Mouse (Mus musculus) gastrocnemius, postnatal 25 days (tissue): ENCODE data around the gene Gfra1. TPM values are rescaled to one million over a fixed set of nuclear protein-coding genes. Genes with fewer than 3 reads are reported as not detected.

Source experiments
- DNase-seq: peaks from one replicate; pipeline ENCODE4 v3.0.0; 2022
- total RNA-seq, 2 experiments: library from RNA; stranded (reverse); gene quantifications; 1 replicate in 1 of 2; 2 replicates in 1 of 2; pipeline ENCODE4 v1.2.3; 2021

The Gfra1 gene
- total RNA-seq, 2 experiments from 2014 or later: 2.1 to 3.2 TPM

DNA sequence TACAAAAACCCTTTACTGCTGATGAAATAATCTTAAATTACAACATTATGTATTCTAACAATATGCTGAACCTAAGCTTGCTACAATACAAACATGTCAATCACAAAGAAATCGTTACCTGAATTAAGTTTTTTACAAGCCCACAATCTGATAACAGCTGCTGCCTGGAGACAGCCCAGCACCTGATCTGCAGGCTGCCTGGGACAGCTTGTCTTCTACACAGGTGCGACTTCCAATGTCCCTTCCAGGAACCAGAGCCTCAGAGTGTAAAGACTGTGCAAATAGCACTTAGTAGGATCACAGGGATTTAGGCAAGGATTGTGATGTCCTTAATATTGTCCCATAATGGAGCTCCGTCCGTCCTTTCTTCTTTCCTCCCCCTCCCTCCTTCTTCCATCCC lies 204.0 kb downstream of the Gfra1 start:
- no peak for DNase-seq

DNA sequence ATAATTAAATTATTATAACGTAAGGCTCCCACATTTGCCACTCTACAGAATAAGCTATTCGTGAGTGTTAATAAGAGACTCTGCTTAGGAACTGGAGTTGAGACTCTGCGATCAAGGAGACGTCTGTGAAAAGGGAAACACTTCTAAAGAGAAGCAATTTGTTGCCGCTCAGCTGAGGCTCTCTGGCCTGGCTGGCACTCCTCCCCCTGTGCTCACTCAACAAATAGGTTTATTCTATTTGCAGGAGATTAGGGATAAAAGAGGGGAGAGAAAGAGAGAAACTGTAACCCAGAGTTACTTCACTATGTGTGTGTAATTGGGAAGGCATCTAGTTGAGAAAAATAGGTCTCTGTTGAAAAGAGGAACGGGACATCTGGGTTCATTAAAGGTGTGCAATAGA lies 204.6 kb downstream of the Gfra1 start:
- no peak for DNase-seq

DNA sequence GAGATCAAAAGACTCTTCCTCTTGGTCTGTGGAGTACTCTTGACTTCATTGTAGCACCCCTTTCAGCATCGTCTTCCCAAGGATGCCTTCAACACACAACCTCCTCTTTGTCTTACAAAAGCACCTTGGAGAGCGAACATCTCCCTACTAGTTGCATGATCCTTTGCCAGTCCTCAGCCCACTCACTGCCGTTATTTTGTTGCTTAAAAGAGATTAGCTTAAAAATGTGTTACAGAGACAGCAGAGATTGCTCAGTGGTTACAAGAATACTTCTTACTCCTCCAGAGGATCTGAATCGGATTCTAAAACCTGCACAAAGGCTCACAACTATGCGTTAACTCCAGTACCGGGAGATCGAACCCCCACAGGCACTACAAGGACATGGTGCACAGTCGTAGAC lies 205.5 kb downstream of the Gfra1 start:
- DNase-seq: no peak

DNA sequence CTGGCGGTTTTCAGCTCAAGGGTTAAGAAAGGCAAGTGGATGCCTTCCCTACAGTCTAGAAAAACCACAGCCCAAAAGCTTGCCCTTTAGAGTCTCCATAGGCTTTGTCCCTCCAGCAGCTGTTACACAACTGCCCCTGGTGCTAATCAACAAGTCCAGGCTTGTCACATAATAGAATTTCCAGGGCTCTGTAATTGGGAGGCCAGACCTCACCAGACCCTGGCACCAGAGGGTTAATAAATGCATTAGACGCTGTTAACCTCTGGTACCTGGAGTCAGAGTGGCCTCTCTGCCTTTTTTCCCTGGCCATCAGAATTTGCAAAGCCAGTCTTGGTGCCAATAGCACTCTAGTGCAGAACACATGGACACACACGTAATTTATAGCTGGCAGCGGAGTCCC lies 211.6 kb downstream of the Gfra1 start:
- no peak for DNase-seq

DNA sequence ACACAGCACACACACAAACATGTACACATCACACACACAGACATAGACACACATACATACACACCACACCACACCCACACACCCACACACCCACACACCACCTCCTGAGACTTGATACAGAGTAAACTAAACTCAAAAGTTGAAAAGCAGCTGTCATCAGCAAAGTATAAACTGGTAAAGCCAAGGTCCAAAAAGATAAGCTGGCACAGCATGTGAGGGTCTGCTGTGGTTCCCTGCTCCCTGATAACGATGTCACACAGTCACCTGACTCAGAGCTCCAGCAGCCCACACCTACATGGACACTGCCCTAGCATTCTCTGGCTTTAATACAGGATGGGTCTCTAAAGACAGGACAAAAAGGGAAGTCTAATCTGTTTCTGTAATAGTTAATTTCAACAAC lies 212.1 kb downstream of the Gfra1 start:
- no peak for DNase-seq

DNA sequence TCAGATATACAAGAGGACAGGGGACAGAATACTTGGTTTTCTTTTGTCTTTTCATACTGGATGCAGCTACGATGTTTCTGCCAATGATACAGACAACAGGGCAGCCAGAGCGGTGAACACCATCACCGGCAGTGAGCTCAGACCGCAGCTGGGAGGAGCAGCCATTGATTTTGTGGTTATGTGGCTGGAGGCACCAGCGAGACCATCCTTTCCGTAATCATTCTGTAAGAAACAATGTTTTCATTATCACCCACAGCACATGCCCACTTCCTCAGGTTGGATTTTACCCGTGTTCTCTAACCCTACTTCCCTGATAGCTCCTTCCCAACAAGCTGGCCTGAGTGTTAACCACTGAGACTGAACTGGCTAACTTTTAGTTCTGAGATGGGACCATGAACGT lies 217.4 kb downstream of the Gfra1 start:
- DNase-seq: no peak

DNA sequence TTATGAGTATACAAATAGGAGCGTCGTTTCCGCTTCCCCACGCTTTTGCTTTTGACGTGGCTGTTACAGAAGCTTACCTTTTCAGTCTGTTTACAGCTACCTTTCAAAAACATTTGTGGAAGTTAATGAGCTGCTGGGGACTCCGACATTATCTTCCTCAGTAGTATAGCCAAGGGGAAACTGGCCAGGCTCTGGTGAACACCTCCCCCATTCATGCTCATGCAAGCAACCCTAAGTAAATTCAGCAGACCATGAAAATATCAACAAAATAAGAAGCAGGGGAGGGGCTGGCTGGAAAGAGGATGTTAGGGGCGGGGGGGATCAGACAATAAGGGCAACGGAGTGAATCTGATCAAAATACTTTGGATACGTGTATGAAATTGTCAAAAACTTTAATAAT lies 228.0 kb downstream of the Gfra1 start:
- DNase-seq: no peak

DNA sequence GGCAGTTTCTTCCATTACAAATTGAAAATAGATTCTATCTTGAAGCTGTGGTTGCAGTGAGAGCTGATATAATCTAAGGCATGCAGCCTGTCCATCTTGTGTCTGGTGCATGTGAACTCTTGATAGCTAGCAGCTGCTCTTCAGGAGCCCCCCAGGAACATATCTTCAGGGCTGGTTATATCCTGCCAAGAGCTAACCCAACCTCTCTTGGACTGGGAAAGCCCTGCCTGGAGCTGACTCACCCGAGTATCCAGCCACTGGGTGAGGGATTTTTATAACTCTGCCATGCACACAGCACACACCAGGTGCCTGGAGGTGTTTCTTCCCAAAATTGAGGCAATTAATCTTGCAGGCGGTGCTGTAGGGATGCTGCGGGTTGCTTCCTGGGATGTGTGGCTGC lies 228.8 kb downstream of the Gfra1 start:
- DNase-seq: no peak

DNA sequence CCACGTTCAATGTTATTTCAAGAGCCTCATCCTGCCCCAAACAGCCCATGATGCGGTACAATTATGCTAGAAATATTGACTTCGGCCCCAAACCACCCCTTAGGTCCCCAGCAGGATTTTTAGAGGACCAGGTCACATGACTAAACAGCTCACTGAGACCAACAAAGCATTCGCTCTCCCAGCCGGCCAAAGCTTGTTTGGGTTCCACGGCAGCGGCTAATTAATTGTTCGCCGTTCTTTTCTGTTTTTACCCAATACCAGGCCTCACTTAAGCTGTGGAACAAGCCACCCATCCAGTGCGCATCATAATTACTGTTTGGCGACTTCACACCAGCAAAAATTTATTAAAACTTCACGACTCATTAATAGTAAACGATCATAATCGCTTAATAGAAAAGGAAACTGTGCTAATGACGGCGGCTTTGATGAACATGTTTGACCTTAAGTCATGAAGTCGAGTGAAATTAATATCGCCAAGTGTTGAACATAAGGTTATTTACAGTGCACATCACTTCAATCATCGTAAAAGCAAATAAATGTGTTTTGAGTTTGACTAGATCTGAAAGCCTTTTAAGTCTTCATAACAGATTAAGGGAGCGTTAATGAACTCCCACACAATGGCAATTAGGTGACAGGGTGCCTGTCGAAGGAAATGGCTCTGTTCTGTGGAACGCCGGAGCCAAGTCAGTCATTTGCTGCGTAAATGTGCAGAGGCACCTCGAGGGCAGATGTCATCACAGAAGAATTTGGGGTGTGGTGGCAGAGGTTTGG lies 235.5 kb downstream of the Gfra1 start:
- DNase-seq: no peak

DNA sequence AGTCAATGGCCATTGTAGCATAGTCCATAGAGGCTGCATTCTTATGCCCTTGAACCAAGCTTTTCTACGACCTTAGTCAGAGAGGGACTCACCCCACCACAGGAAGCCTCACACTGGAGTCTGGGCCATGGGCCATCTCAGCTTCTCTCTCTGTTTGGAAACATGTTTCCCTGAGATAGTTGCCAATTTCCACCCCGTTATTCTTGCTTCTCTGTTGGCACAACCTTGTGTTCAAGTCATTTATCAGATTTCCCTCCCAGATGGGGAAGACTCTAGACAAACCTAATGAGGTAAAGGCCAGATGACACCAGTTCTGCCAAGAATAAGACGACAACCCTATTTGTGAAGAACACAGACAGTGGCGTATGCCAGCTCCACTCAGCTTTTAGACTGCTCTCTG lies 238.1 kb downstream of the Gfra1 start:
- no peak for DNase-seq

DNA sequence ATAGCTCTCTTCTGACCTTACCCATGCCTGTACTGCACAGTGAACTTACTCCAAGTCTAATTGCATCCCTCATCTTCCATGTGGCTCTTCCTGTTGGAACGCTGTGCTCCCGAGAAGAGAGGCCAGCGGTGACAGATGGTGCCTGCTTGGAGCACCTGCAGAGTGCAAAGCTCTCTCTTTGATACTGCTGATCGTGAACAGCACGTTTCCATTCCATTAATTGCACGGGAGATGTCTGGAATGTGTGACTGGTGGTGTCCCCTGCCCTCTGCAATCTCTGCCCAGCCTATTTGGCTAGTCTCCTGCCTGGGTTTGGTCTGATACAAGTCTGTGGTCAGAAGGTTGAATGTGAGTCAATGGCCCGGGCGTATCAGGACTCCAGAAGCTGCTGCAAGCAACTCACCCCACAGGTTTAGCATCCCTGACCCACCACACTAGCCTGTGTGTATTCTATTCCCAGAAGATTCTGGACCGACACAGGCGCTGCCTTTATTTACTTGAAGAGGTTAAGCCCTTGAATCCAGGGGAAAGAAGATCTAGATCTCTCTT lies 249.1 kb downstream of the Gfra1 start:
- no peak for DNase-seq

DNA sequence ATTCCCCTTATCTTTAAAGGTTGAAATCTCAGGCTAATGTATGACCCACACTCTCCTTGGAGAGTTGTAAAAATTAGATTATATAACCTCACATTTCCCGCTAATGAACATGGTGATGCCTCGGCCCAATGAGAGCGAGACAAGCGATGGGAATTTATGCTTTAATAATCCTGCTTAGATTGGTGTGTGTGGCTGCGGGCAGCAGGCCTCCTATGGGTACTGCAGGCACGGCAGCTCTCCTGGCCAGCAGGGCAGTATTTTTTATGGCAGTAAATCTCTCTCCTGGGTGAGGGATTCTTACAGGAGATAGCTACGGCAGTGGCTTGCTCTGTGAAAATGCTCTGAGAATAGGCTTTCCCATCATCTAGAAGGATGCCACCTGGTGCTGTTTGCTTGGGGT lies 250.2 kb downstream of the Gfra1 start:
- DNase-seq: no peak

DNA sequence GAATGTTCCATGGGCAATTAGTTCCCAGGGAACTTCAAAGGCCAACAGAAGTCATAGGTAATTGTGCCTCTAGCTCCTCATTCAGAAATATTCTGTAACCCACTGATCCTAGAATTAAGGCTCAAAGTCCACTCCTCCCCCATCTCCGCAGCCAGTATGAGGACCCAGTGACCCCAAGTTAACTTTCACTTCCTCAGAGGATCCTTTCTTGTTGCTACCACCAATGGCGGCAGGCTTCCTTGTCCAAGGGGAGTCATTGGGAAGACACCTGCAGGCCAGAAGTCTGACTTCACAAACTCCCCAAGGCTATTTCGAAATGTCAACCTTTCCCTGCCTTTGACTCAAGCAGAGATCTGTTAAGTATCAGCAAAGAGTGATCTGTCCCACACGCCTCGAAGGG lies 253.1 kb downstream of the Gfra1 start:
- no peak for DNase-seq

DNA sequence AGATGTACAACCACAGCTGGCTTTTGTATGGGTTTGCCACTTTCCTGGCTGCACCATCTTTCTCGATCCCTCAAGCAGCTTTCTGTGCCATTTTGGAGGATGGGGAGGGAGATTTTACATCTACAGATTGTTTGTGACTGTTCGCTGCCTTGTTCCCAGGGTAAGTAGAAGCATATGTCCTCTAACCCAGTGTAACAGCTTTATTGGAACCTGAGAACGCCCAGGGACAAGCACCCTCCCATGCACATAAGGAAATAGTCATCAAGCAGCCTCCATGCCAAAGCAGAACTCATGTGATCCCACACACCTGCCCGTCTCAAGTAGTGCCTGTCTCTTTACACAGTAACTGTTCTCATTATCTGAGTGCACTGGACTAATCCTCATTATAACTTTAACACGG lies 256.0 kb downstream of the Gfra1 start:
- DNase-seq: no peak

DNA sequence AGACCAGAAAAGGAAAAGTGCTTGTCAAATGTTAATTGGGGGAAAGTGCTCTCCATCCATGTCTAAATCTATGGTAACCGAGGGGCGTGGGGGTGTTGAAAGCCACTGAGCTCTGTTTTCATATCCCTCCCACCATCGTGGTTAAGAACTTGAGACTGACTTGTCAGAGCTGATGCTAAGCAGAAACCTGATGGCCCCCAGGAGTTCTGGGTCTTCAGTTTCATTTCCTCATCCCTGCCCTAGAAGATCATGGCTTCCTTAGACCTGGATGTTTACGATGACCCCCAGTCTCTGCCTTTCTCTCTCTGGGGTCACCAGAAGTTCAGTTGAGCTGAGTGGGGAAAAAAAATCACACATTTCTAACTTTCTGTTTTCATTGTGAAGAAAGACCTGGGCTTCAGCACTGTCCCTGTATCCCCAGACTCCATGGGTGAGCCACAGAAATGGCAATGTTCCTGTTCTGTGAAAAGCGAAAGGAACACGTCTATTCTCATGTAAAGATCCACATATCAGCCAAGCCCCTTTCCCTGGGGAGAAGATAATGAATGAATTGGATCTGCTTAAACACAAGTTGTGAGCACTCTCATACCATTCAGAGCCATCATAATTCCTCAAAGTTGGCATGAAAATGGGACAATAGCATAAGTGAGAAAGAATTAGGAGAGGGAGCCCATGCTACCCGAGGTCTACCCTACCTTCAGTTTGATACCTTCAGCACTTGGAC lies 261.8 kb downstream of the Gfra1 start:
- DNase-seq: no peak

DNA sequence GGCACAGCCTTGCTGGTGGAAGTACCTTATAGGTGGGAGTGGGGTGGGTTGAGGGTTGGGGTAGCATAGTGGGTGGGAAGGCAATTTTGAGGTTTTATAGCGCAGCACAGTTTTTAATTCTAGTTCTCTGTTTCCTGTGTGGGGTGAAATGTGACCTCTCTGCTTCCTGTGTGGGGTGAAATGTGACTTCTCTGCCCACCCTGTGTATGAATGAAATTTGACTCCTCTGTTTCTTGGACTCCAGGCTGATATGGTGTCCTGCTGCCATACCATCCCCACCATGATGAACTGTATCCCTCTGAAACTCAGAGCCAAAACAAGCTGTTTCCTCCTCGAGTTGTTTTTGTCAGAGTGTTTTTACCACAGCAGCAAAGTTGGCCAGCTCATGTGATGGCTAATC lies 264.8 kb downstream of the Gfra1 start:
- DNase-seq: no peak

DNA sequence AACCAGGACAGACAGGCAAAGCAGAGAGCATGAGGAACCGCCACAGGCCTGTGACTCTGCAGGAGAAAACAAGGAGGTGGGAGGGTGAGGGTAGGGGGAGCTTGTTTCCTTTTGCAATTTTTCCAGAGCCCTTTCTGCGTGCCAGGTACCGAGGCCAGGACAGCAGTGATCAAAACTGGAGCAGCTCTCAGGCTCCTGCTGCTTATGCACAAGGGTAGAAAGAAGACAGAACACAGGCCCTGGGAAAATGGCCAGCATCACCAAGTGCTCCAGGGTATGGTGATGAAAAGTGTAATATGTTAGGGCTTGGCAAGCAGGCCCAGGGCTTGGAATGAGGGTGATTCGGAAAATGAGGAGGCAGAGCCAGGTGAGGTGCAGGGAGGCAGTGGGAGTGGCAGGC lies 269.2 kb downstream of the Gfra1 start:
- no peak for DNase-seq

Other genes starting within 250 kb of the Gfra1 start
- not detected for gene Ccdc172, start 56.1 kb upstream of the Gfra1 start, total RNA-seq
- gene Pnlip, start 196.6 kb upstream of the Gfra1 start, total RNA-seq: not detected